Mouse (Mus musculus): ENCODE measurements around the gene Adat2. TPM values are rescaled to one million over a fixed set of nuclear protein-coding genes. Genes with fewer than 3 reads are reported as not detected.

Adat2 gene
- 3.0 TPM in 2 replicates for polyA plus RNA-seq (2015; fragmentation: Nextera tagmentation; extraction: Ambion mirVana)

GRCm38 (mm10) chr10:13552646-13553497, at the start of gene Adat2, which contains the start of gene Pex3:
Adat2 (plus strand) TSS chr10:13552894.
Pex3 (minus strand) TSS chr10:13553142.
- Histone ChIP-seq H3K9ac (peak within 1 kb of the TSS; percentile 83), H3K36me3 (ENCODE audit: poor library complexity, severe bottlenecking) (no peaks in the 10 kb centered on the region; the same call in 1 of the 2 replicates), H3K4me1 (peaks cover 13% of the 10 kb centered on the region), H3K27ac (no peak within 1 kb of the TSS; the same call in 1 of the 2 replicates), H3K4me2 (peak within 1 kb of the TSS; percentile 68), H3K4me3 (peak within 1 kb of the TSS; percentile 79), H3K9me3 (replicated peaks) (no peaks in the 10 kb centered on the region), H3K27me3 (no peaks in the 10 kb centered on the region)
- peak; percentile 98 for ATAC-seq
- under 1% methylated on average over 51 of the region's 51 CpGs for WGBS

- no peak overlapping the region for H3K27ac ChIP-seq
- WGBS = 86% methylated on average over 4 of the region's 4 CpGs
- H3K4me2 ChIP-seq = no peak overlapping the region
- H3K27me3 ChIP-seq = no peaks in the 10 kb centered on the region
- peaks cover 9% of the 10 kb centered on the region for H3K36me3 ChIP-seq (ENCODE audit: poor library complexity, severe bottlenecking)
- no peaks in the 10 kb centered on the region for H3K9me3 ChIP-seq (replicated peaks)
- ATAC-seq = no peak
- no peak overlapping the region for H3K4me3 ChIP-seq
- H3K4me1 ChIP-seq = no peaks in the 10 kb centered on the region
- H3K9ac ChIP-seq = no peak overlapping the region
Measured at GRCm38 (mm10) chr10:13521857-13522256, 30.8 kb upstream of the Adat2 start.

GRCm38 (mm10) chr10:13528155-13528554, 24.5 kb upstream of the Adat2 start:
- ATAC-seq = no peak
- Histone ChIP-seq H3K9ac (no peak overlapping the region), H3K4me1 (no peaks in the 10 kb centered on the region), H3K9me3 (replicated peaks) (no peaks in the 10 kb centered on the region), H3K4me3 (no peak overlapping the region), H3K4me2 (no peak overlapping the region), H3K27me3 (no peaks in the 10 kb centered on the region), H3K27ac (no peak overlapping the region), H3K36me3 (ENCODE audit: poor library complexity, severe bottlenecking) (peaks cover 35% of the 10 kb centered on the region)
- WGBS = 85% methylated on average over 4 of the region's 4 CpGs

- H3K9ac ChIP-seq = no peak overlapping the region
- H3K9me3 ChIP-seq (replicated peaks) = no peaks in the 10 kb centered on the region
- no peak for ATAC-seq
- peaks cover 44% of the 10 kb centered on the region for H3K36me3 ChIP-seq (ENCODE audit: poor library complexity, severe bottlenecking)
- H3K4me1 ChIP-seq = no peaks in the 10 kb centered on the region
- no peaks in the 10 kb centered on the region for H3K27me3 ChIP-seq
- no peak overlapping the region for H3K27ac ChIP-seq
- H3K4me2 ChIP-seq = no peak overlapping the region
- no peak overlapping the region for H3K4me3 ChIP-seq
- WGBS = 90% methylated on average over 3 of the region's 3 CpGs
Measured at GRCm38 (mm10) chr10:13534751-13535150, 17.9 kb upstream of the Adat2 start.

GRCm38 (mm10) chr10:13536706-13537105, 16.0 kb upstream of the Adat2 start:
- no peaks in the 10 kb centered on the region for H3K4me1 ChIP-seq
- H3K36me3 ChIP-seq (ENCODE audit: poor library complexity, severe bottlenecking) = peaks cover 44% of the 10 kb centered on the region
- no peaks in the 10 kb centered on the region for H3K9me3 ChIP-seq (replicated peaks)
- no peak for ATAC-seq
- no peak overlapping the region for H3K4me2 ChIP-seq
- no peaks in the 10 kb centered on the region for H3K27me3 ChIP-seq
- H3K27ac ChIP-seq = no peak overlapping the region
- no peak overlapping the region for H3K9ac ChIP-seq
- H3K4me3 ChIP-seq = no peak overlapping the region
- WGBS = 95% methylated on average over 7 of the region's 7 CpGs

- H3K9ac ChIP-seq = no peak overlapping the region
- H3K4me2 ChIP-seq = no peak overlapping the region
- H3K27ac ChIP-seq = no peak overlapping the region
- WGBS = 92% methylated on average over 7 of the region's 7 CpGs
- no peaks in the 10 kb centered on the region for H3K27me3 ChIP-seq
- peaks cover 33% of the 10 kb centered on the region for H3K36me3 ChIP-seq (ENCODE audit: poor library complexity, severe bottlenecking)
- no peak overlapping the region for H3K4me3 ChIP-seq
- H3K4me1 ChIP-seq = no peaks in the 10 kb centered on the region
- H3K9me3 ChIP-seq (replicated peaks) = no peaks in the 10 kb centered on the region
- ATAC-seq = no peak
Measured at GRCm38 (mm10) chr10:13539769-13540333, 12.8 kb upstream of the Adat2 start.

GRCm38 (mm10) chr10:13541721-13542120, 11.0 kb upstream of the Adat2 start:
- H3K27me3 ChIP-seq = no peaks in the 10 kb centered on the region
- WGBS = over 99% methylated on average over 5 of the region's 5 CpGs
- H3K4me1 ChIP-seq = no peaks in the 10 kb centered on the region
- H3K9ac ChIP-seq = no peak overlapping the region
- H3K4me3 ChIP-seq = no peak overlapping the region
- no peak overlapping the region for H3K27ac ChIP-seq
- no peak for ATAC-seq
- no peaks in the 10 kb centered on the region for H3K9me3 ChIP-seq (replicated peaks)
- H3K4me2 ChIP-seq = no peak overlapping the region
- peaks cover 29% of the 10 kb centered on the region for H3K36me3 ChIP-seq (ENCODE audit: poor library complexity, severe bottlenecking)

GRCm38 (mm10) chr10:13553498-13553985, 848 bp downstream of the Adat2 start:
- WGBS = 28% methylated on average over 10 of the region's 10 CpGs
- H3K27me3 ChIP-seq = no peaks in the 10 kb centered on the region
- H3K4me2 ChIP-seq = peak overlapping the region; percentile 68
- H3K4me1 ChIP-seq = peaks cover 13% of the 10 kb centered on the region
- ATAC-seq = peak; percentile 36
- peak overlapping the region; percentile 79 for H3K4me3 ChIP-seq
- H3K9ac ChIP-seq = peak overlapping the region; percentile 83
- H3K9me3 ChIP-seq (replicated peaks) = no peaks in the 10 kb centered on the region
- no peak overlapping the region for H3K27ac ChIP-seq
- no peaks in the 10 kb centered on the region; the same call in 1 of the 2 replicates for H3K36me3 ChIP-seq (ENCODE audit: poor library complexity, severe bottlenecking)

GRCm38 (mm10) chr10:13554316-13554715, 1.6 kb downstream of the Adat2 start:
- no peak overlapping the region for H3K4me3 ChIP-seq
- peaks cover 13% of the 10 kb centered on the region for H3K4me1 ChIP-seq
- WGBS = 88% methylated on average over 1 of the region's 1 CpGs
- H3K27ac ChIP-seq = no peak overlapping the region
- no peak overlapping the region; the same call in 1 of the 2 replicates for H3K9ac ChIP-seq
- ATAC-seq = no peak
- H3K9me3 ChIP-seq (replicated peaks) = no peaks in the 10 kb centered on the region
- H3K36me3 ChIP-seq (ENCODE audit: poor library complexity, severe bottlenecking) = no peaks in the 10 kb centered on the region; the same call in 1 of the 2 replicates
- no peaks in the 10 kb centered on the region for H3K27me3 ChIP-seq
- no peak overlapping the region for H3K4me2 ChIP-seq

GRCm38 (mm10) chr10:13560014-13560674, 7.5 kb downstream of the Adat2 start:
- Histone ChIP-seq H3K4me3 (no peak overlapping the region), H3K27me3 (no peaks in the 10 kb centered on the region), H3K9me3 (replicated peaks) (no peaks in the 10 kb centered on the region), H3K27ac (no peak overlapping the region), H3K4me2 (no peak overlapping the region), H3K36me3 (ENCODE audit: poor library complexity, severe bottlenecking) (peaks cover 13% of the 10 kb centered on the region; the same call in 1 of the 2 replicates), H3K4me1 (0 out of 2 replicates have a peak, but pooled peaks cover 3% of the 10 kb centered on the region), H3K9ac (no peak overlapping the region)
- no peak for ATAC-seq
- WGBS = 92% methylated on average over 13 of the region's 13 CpGs

- WGBS = 28% methylated on average over 24 of the region's 24 CpGs
- ATAC-seq = peak; percentile 83
- Histone ChIP-seq H3K9me3 (replicated peaks) (no peaks in the 10 kb centered on the region), H3K4me1 (peaks cover 5% of the 10 kb centered on the region; the same call in 1 of the 2 replicates), H3K27ac (no peak overlapping the region), H3K27me3 (peaks cover 31% of the 10 kb centered on the region), H3K4me3 (no peak overlapping the region), H3K9ac (no peak overlapping the region), H3K4me2 (peak overlapping the region; percentile 43), H3K36me3 (ENCODE audit: poor library complexity, severe bottlenecking) (0 out of 2 replicates have a peak, but pooled peaks cover 13% of the 10 kb centered on the region)
Measured at GRCm38 (mm10) chr10:13564364-13565079, 11.8 kb downstream of the Adat2 start.

All from forebrain, embryonic 13.5 days (tissue).